Mouse (Mus musculus) spleen, adult 2 months (tissue): ENCODE data around the gene Map1b. TPM values are rescaled to one million over a fixed set of nuclear protein-coding genes. Genes with fewer than 3 reads are reported as not detected.

ENCODE experiments used
- DNase-seq, 2 experiments: peaks; one replicate each; pipeline versions ENCODE4 v3.0.0 to v3.0.0-alpha.2; 2012 to 2021; ENCODE audit warnings: low spot score in 2 of 2, low read depth in 1 of 2
- H3K27ac ChIP-seq: fragments of 200-500 bp; 2 replicates; pipeline ENCODE4 v1.5.1; 2012; ENCODE audit warnings: low read length, inconsistent platforms; ENCODE audit not compliant: insufficient read depth
- H3K27me3 ChIP-seq: fragments of 200-500 bp; 2 replicates; pipeline ENCODE4 v1.6.1; 2012; ENCODE audit warnings: mild to moderate bottlenecking, moderate library complexity, low read length, inconsistent platforms; ENCODE audit not compliant: control insufficient read depth, insufficient read depth
- H3K36me3 ChIP-seq: fragments of 200-500 bp; 2 replicates; pipeline ENCODE4 v1.6.1; 2012; ENCODE audit warnings: mild to moderate bottlenecking, low read length, inconsistent platforms; ENCODE audit not compliant: control insufficient read depth, insufficient read depth
- H3K4me1 ChIP-seq: fragments of 200-500 bp; 2 replicates; pipeline ENCODE4 v1.6.1; 2011; ENCODE audit warnings: inconsistent platforms; ENCODE audit not compliant: control insufficient read depth, insufficient read depth, insufficient read length
- H3K4me3 ChIP-seq: fragments of 200-500 bp; 2 replicates; pipeline ENCODE4 v1.5.1; 2011; ENCODE audit warnings: mild to moderate bottlenecking, inconsistent platforms; ENCODE audit not compliant: insufficient read depth, insufficient read length; ENCODE audit errors: extremely low read depth
- CTCF ChIP-seq: fragments of 200-500 bp; IDR thresholded peaks from 2 replicates; pipeline ENCODE4 v1.5.1; 2011; ENCODE audit warnings: mild to moderate bottlenecking, inconsistent platforms; ENCODE audit not compliant: insufficient read depth, insufficient read length, insufficient replicate concordance; ENCODE audit errors: extremely low read depth
- POLR2A ChIP-seq: fragments of 200-500 bp; IDR thresholded peaks from 2 replicates; pipeline ENCODE4 v1.6.1; 2011; ENCODE audit warnings: low read depth, low read length, inconsistent platforms
- WGBS: fragments of 180-500 bp; shearing (Covaris S2); methylation state at CpG from one replicate; pipeline ENCODE4 v1.1.7; 2018; 5-methylcytosine and 5-hydroxymethylcytosine counted together
- polyA plus RNA-seq: library from polyadenylated mRNA; depleted of rRNA; stranded (reverse); fragments of >200 nt; gene quantifications from 2 replicates; pipeline ENCODE4 v1.2.3, GENCODE M21; 2012

Gene Map1b
- polyA plus RNA-seq, 1 experiment: 0.35 TPM

DNA sequence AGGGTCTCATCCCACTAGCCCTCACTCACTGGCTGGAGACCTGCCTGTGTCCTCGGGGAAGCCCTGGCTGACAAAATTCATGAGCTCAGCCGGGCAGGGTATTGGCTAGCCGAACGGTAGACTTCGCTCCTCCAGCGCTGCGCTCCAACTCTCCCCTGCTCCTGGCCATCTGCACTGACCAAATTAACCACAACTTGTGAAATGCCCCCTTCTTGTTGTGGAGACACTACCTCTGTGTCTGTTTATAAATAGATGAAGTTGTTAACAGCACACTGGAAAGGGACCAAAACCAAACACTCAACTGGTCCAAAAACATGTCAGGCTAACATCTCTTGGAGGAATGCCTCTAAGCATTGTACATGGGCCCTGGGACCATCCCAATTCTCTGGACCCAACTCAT is 42.2 kb downstream of the Map1b start:
- no peak for DNase-seq
- TF ChIP-seq CTCF (no peak), POLR2A (no peak)
- Histone ChIP-seq H3K4me3 (no peak overlapping the region), H3K4me1 (no peaks in the 10 kb centered on the region), H3K36me3 (no peaks in the 10 kb centered on the region), H3K27ac (no peak overlapping the region), H3K27me3 (no peaks in the 10 kb centered on the region)
- WGBS: 95% methylated on average over 7 of the region's 7 CpGs

DNA sequence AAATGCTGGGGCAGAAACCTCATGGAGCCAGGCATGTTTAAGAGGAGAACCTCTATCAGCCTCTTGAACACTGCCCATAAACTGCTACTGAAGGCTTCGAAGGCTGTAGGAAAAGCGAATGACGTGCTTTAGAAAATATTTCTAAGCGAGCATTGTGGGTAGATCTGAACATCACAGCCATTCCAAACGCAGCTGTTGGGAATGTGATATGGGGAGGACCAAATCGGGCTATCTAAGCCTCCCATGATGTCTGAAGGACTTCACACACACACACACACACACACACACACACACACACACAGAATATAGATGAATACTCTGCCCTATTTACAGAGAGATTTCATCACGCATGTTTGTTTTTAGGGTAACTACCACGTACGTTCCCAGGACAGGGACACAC is 44.3 kb downstream of the Map1b start:
- H3K4me3 ChIP-seq: no peak overlapping the region
- 90% methylated on average over 9 of the region's 9 CpGs for WGBS
- H3K27ac ChIP-seq: no peak overlapping the region
- no peaks in the 10 kb centered on the region for H3K27me3 ChIP-seq
- no peak for TF ChIP-seq POLR2A
- TF ChIP-seq CTCF: no peak
- H3K36me3 ChIP-seq: no peaks in the 10 kb centered on the region
- DNase-seq: no peak
- no peaks in the 10 kb centered on the region for H3K4me1 ChIP-seq

DNA sequence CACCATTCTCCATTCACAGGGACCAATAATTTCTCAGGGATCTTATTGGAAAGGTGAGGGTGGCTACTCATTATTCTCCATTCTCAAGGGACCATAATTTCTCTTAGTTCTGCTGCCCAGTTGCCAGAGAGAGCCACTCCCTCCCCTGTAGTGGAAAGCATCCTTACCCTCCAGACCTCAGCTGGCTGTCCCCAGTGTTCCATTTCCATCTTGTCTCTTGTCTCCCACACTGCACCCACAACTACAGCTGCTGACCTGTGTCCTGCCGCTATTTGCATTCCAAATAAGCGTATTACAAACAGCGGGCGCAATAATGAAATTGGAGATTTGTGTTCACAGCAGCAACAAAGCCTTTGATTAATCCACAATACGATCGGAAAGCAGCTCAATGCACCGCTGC is 46.3 kb downstream of the Map1b start:
- Histone ChIP-seq H3K27ac (no peak overlapping the region), H3K4me1 (no peaks in the 10 kb centered on the region), H3K27me3 (no peaks in the 10 kb centered on the region), H3K4me3 (no peak overlapping the region), H3K36me3 (no peaks in the 10 kb centered on the region)
- DNase-seq: no peak
- no peak for TF ChIP-seq POLR2A
- no peak for TF ChIP-seq CTCF
- 94% methylated on average over 7 of the region's 7 CpGs for WGBS

DNA sequence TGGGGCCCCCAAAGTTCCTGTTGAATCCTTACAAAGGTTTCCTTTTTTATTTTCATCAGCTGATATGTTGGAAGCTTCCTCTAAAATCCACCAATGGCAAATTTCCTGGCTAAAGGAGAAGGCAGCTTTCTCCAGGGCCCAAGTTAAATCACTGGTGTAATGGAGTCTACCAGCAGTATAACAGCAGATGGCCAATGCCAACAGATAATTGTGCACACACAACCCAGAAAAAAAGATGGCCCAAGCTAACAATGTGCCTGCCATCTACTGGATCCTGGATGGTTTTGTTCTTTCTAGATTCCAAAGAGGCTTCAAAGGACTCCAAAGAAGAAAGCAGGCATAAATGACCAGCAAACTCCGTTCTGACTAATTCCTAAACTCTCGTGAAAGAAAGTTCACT is 48.1 kb downstream of the Map1b start:
- TF ChIP-seq CTCF (no peak), POLR2A (no peak)
- H3K36me3 ChIP-seq: no peaks in the 10 kb centered on the region
- no peaks in the 10 kb centered on the region for H3K27me3 ChIP-seq
- WGBS: 83% methylated on average over 2 of the region's 2 CpGs
- no peak overlapping the region for H3K4me3 ChIP-seq
- no peak overlapping the region for H3K27ac ChIP-seq
- no peaks in the 10 kb centered on the region for H3K4me1 ChIP-seq
- no peak for DNase-seq

DNA sequence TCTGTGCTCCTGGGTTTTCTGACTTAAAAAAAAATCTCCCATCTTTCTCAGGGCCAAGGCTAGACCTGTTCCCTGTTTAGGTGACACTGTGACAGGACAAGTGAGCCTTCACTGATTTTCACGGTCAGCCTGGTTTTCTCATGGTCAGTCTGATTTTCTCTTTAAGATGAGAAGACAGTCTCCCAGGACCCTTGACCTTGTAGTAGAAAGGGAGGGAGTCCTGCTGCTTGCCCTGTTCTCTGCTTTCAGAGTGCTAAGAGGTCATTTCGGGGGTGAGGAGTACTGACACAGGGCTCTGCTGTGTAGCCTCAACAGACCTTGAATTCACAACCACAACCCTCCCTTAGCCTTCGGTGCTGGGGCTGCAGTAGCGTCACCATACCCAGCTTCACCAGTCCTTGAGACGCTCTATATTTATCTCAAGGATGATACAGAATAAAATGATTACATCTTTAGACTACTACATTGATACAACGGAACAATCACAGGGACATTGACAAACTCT is 49.5 kb downstream of the Map1b start:
- Histone ChIP-seq H3K4me3 (no peak overlapping the region), H3K36me3 (no peaks in the 10 kb centered on the region), H3K4me1 (no peaks in the 10 kb centered on the region), H3K27ac (no peak overlapping the region), H3K27me3 (no peaks in the 10 kb centered on the region)
- TF ChIP-seq POLR2A (no peak), CTCF (no peak)
- WGBS: 86% methylated on average over 6 of the region's 6 CpGs
- DNase-seq: no peak

DNA sequence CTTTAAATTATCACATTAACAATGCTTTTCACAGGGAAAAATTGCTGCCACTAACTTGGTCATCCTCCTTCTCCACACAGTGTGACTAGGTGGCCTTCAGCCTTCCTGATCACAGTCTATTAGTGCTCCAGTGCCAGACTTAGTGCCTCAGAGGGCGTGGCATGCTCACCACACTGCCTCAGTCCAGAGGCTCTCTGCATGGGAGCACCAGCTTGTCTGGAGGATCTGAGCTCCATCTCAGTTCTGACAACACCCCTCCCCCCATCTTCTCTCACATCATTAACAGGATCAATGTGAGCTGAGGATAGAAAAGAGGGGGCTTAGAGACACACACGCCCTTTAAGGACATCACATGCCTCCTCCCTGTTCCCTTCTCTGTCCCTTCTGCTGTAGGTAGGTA is 50.3 kb downstream of the Map1b start:
- Histone ChIP-seq H3K27me3 (no peaks in the 10 kb centered on the region), H3K4me1 (no peaks in the 10 kb centered on the region), H3K36me3 (no peaks in the 10 kb centered on the region), H3K4me3 (no peak overlapping the region), H3K27ac (no peak overlapping the region)
- WGBS: 86% methylated on average over 2 of the region's 2 CpGs
- TF ChIP-seq CTCF (no peak), POLR2A (no peak)
- DNase-seq: no peak

DNA sequence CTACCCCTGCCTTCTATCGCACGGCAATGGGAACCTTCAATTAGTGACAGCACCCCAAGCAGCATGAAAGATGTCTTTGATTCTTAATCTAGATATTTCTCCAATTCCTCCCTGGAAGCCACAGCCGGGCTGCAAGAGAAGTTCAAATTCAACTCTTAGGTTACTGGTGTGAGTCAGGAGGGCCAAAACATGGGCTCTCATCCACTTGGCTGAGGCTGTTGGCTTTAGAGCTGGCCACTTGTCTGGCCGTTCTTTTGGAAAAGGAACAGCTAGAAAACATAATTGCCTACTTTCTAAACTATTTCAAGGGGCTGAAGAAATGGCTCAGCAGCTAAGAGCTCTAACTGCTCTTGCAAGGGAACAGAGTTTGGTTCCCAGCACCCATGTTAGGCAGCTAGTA is 51.8 kb downstream of the Map1b start:
- WGBS: 96% methylated on average over 4 of the region's 4 CpGs
- H3K4me3 ChIP-seq: no peak overlapping the region
- no peak for TF ChIP-seq CTCF
- no peaks in the 10 kb centered on the region for H3K27me3 ChIP-seq
- no peak overlapping the region for H3K27ac ChIP-seq
- no peaks in the 10 kb centered on the region for H3K4me1 ChIP-seq
- no peak for DNase-seq
- no peaks in the 10 kb centered on the region for H3K36me3 ChIP-seq

DNA sequence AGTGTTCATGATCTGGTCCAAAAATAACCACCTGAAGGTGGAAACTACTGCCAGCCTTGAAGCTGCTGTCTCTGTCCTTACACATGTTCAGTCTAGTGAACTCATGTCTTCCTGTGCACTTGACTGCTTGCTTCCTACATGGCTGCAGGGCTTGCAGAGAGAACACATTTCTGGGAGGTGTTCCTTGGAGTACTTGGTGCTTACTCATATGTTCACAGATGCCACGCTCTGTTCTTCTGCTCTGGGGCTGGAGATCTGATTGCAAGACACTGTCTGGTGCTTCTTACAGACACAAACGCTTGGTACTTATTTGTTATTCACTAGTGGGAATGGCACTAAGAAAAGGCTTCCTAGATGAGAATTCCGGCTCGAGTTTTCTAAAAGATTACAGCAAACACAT is 54.5 kb downstream of the Map1b start:
- Histone ChIP-seq H3K27ac (no peak overlapping the region), H3K4me1 (no peaks in the 10 kb centered on the region), H3K36me3 (no peaks in the 10 kb centered on the region), H3K4me3 (no peak overlapping the region), H3K27me3 (no peaks in the 10 kb centered on the region)
- 86% methylated on average over 4 of the region's 4 CpGs for WGBS
- DNase-seq: no peak
- no peak for TF ChIP-seq POLR2A
- no peak for TF ChIP-seq CTCF
